Mouse (Mus musculus): ENCODE results near the gene Traf6. TPM values are rescaled to one million over a fixed set of nuclear protein-coding genes. Genes with fewer than 3 reads are reported as not detected.

Gene Traf6
- polyA plus RNA-seq, 1 experiment from 2014 or later = 10.5 TPM

GRCm38 (mm10) chr2:101665058-101665702 is 13.0 kb upstream of the Traf6 start:
- 0 out of 2 replicates have a peak, but pooled peaks cover 4% of the 10 kb centered on the region for H3K27me3 ChIP-seq
- H3K4me2 ChIP-seq = no peak overlapping the region
- no peak overlapping the region for H3K9ac ChIP-seq
- no peaks in the 10 kb centered on the region for H3K4me1 ChIP-seq
- no peak overlapping the region for H3K27ac ChIP-seq
- H3K36me3 ChIP-seq = no peaks in the 10 kb centered on the region
- no peak overlapping the region for H3K4me3 ChIP-seq
- H3K9me3 ChIP-seq = no peaks in the 10 kb centered on the region
- WGBS = 23% methylated on average over 9 of the region's 9 CpGs
- peak; percentile 63; the same call in 1 of the 2 replicates for ATAC-seq (ENCODE audit: insufficient number of reproducible peaks, low FRiP score, low TSS enrichment, low read depth)

GRCm38 (mm10) chr2:101665703-101666092 is 12.5 kb upstream of the Traf6 start:
- WGBS = 83% methylated on average over 3 of the region's 3 CpGs
- no peak overlapping the region for H3K4me2 ChIP-seq
- ATAC-seq (ENCODE audit: insufficient number of reproducible peaks, low FRiP score, low TSS enrichment, low read depth) = peak; percentile 4; the same call in 1 of the 2 replicates
- H3K4me1 ChIP-seq = no peaks in the 10 kb centered on the region
- H3K27ac ChIP-seq = no peak overlapping the region
- H3K9ac ChIP-seq = no peak overlapping the region
- no peak overlapping the region for H3K4me3 ChIP-seq
- H3K36me3 ChIP-seq = no peaks in the 10 kb centered on the region
- H3K27me3 ChIP-seq = 0 out of 2 replicates have a peak, but pooled peaks cover 4% of the 10 kb centered on the region
- H3K9me3 ChIP-seq = no peaks in the 10 kb centered on the region

GRCm38 (mm10) chr2:101668751-101669150 is 9.5 kb upstream of the Traf6 start:
- Histone ChIP-seq H3K27me3 (no peaks in the 10 kb centered on the region), H3K27ac (no peak overlapping the region), H3K9me3 (no peaks in the 10 kb centered on the region), H3K4me3 (no peak overlapping the region), H3K4me2 (no peak overlapping the region), H3K36me3 (no peaks in the 10 kb centered on the region), H3K9ac (no peak overlapping the region), H3K4me1 (no peaks in the 10 kb centered on the region)
- WGBS = 87% methylated on average over 3 of the region's 3 CpGs
- ATAC-seq (ENCODE audit: insufficient number of reproducible peaks, low FRiP score, low TSS enrichment, low read depth) = no peak

GRCm38 (mm10) chr2:101673547-101673946 is 4.7 kb upstream of the Traf6 start:
- no peak for ATAC-seq (ENCODE audit: insufficient number of reproducible peaks, low FRiP score, low TSS enrichment, low read depth)
- no peaks in the 10 kb centered on the region for H3K9me3 ChIP-seq
- H3K27me3 ChIP-seq = no peaks in the 10 kb centered on the region
- no peak overlapping the region for H3K9ac ChIP-seq
- 70% methylated on average over 3 of the region's 3 CpGs for WGBS
- H3K4me2 ChIP-seq = no peak overlapping the region
- no peak overlapping the region for H3K4me3 ChIP-seq
- H3K27ac ChIP-seq = 0 out of 2 replicates have a peak overlapping the region, but pooled peaks have one; percentile 43
- no peaks in the 10 kb centered on the region for H3K4me1 ChIP-seq
- H3K36me3 ChIP-seq = no peaks in the 10 kb centered on the region

GRCm38 (mm10) chr2:101679164-101679784 is 1.0 kb downstream of the Traf6 start:
- Histone ChIP-seq H3K9me3 (no peaks in the 10 kb centered on the region), H3K4me1 (peaks cover 7% of the 10 kb centered on the region), H3K27me3 (no peaks in the 10 kb centered on the region), H3K4me3 (peak overlapping the region; percentile 70), H3K9ac (peak overlapping the region; percentile 73; the same call in 1 of the 2 replicates), H3K27ac (no peak overlapping the region), H3K4me2 (peak overlapping the region; percentile 79), H3K36me3 (peaks cover under 1% of the 10 kb centered on the region; the same call in 1 of the 2 replicates)
- WGBS = 4% methylated on average over 15 of the region's 15 CpGs
- no peak for ATAC-seq (ENCODE audit: insufficient number of reproducible peaks, low FRiP score, low TSS enrichment, low read depth)

- WGBS = 85% methylated on average over 12 of the region's 12 CpGs
- Histone ChIP-seq H3K4me3 (no peak overlapping the region), H3K9ac (no peak overlapping the region), H3K4me1 (peaks cover 3% of the 10 kb centered on the region), H3K27me3 (no peaks in the 10 kb centered on the region), H3K4me2 (no peak overlapping the region), H3K27ac (no peak overlapping the region), H3K36me3 (peaks cover 31% of the 10 kb centered on the region), H3K9me3 (no peaks in the 10 kb centered on the region)
- no peak for ATAC-seq (ENCODE audit: insufficient number of reproducible peaks, low FRiP score, low TSS enrichment, low read depth)
These were observed 6.2 kb downstream of the Traf6 start for GRCm38 (mm10) chr2:101684421-101684820.

- H3K4me3 ChIP-seq = no peak overlapping the region
- H3K4me2 ChIP-seq = no peak overlapping the region
- no peak overlapping the region for H3K27ac ChIP-seq
- peaks cover 52% of the 10 kb centered on the region for H3K36me3 ChIP-seq
- no peaks in the 10 kb centered on the region for H3K4me1 ChIP-seq
- no peak for ATAC-seq (ENCODE audit: insufficient number of reproducible peaks, low FRiP score, low TSS enrichment, low read depth)
- H3K27me3 ChIP-seq = no peaks in the 10 kb centered on the region
- 84% methylated on average over 5 of the region's 5 CpGs for WGBS
- no peak overlapping the region for H3K9ac ChIP-seq
- H3K9me3 ChIP-seq = no peaks in the 10 kb centered on the region
These were observed 9.8 kb downstream of the Traf6 start for GRCm38 (mm10) chr2:101688011-101688410.

- Histone ChIP-seq H3K9ac (no peak overlapping the region), H3K4me2 (no peak overlapping the region), H3K4me3 (no peak overlapping the region), H3K27ac (no peak overlapping the region), H3K9me3 (no peaks in the 10 kb centered on the region), H3K36me3 (peaks cover 52% of the 10 kb centered on the region), H3K4me1 (no peaks in the 10 kb centered on the region), H3K27me3 (no peaks in the 10 kb centered on the region)
- ATAC-seq (ENCODE audit: insufficient number of reproducible peaks, low FRiP score, low TSS enrichment, low read depth) = no peak
- WGBS = 89% methylated on average over 9 of the region's 9 CpGs
These were observed 12.1 kb downstream of the Traf6 start for GRCm38 (mm10) chr2:101690252-101690827.

- no peaks in the 10 kb centered on the region for H3K9me3 ChIP-seq
- no peak for ATAC-seq (ENCODE audit: insufficient number of reproducible peaks, low FRiP score, low TSS enrichment, low read depth)
- H3K4me1 ChIP-seq = no peaks in the 10 kb centered on the region
- WGBS = 62% methylated on average over 4 of the region's 4 CpGs
- H3K36me3 ChIP-seq = peaks cover 61% of the 10 kb centered on the region
- H3K4me3 ChIP-seq = no peak overlapping the region
- no peaks in the 10 kb centered on the region for H3K27me3 ChIP-seq
- H3K27ac ChIP-seq = no peak overlapping the region
- no peak overlapping the region for H3K9ac ChIP-seq
- H3K4me2 ChIP-seq = no peak overlapping the region
These were observed 14.8 kb downstream of the Traf6 start for GRCm38 (mm10) chr2:101693043-101693442.

- H3K27me3 ChIP-seq = no peaks in the 10 kb centered on the region
- H3K36me3 ChIP-seq = peaks cover 61% of the 10 kb centered on the region
- no peak for ATAC-seq (ENCODE audit: insufficient number of reproducible peaks, low FRiP score, low TSS enrichment, low read depth)
- H3K4me2 ChIP-seq = no peak overlapping the region
- H3K4me1 ChIP-seq = no peaks in the 10 kb centered on the region
- H3K27ac ChIP-seq = no peak overlapping the region
- no peak overlapping the region for H3K9ac ChIP-seq
- WGBS = 53% methylated on average over 5 of the region's 5 CpGs
- no peak overlapping the region for H3K4me3 ChIP-seq
- no peaks in the 10 kb centered on the region for H3K9me3 ChIP-seq
These were observed 15.5 kb downstream of the Traf6 start for GRCm38 (mm10) chr2:101693577-101694215.

GRCm38 (mm10) chr2:101695584-101695983 is 17.4 kb downstream of the Traf6 start:
- H3K4me3 ChIP-seq = no peak overlapping the region
- no peaks in the 10 kb centered on the region for H3K9me3 ChIP-seq
- no peaks in the 10 kb centered on the region for H3K4me1 ChIP-seq
- no peak for ATAC-seq (ENCODE audit: insufficient number of reproducible peaks, low FRiP score, low TSS enrichment, low read depth)
- 91% methylated on average over 7 of the region's 7 CpGs for WGBS
- no peak overlapping the region for H3K9ac ChIP-seq
- H3K27me3 ChIP-seq = no peaks in the 10 kb centered on the region
- H3K27ac ChIP-seq = no peak overlapping the region
- H3K36me3 ChIP-seq = peaks cover 57% of the 10 kb centered on the region
- no peak overlapping the region for H3K4me2 ChIP-seq

GRCm38 (mm10) chr2:101699284-101699683 is 21.1 kb downstream of the Traf6 start:
- H3K4me3 ChIP-seq = no peak overlapping the region
- H3K27ac ChIP-seq = no peak overlapping the region
- peaks cover 36% of the 10 kb centered on the region for H3K36me3 ChIP-seq
- ATAC-seq (ENCODE audit: insufficient number of reproducible peaks, low FRiP score, low TSS enrichment, low read depth) = no peak
- no peaks in the 10 kb centered on the region for H3K9me3 ChIP-seq
- H3K9ac ChIP-seq = no peak overlapping the region
- no peaks in the 10 kb centered on the region for H3K4me1 ChIP-seq
- WGBS = 86% methylated on average over 4 of the region's 4 CpGs
- no peaks in the 10 kb centered on the region for H3K27me3 ChIP-seq
- H3K4me2 ChIP-seq = no peak overlapping the region

All from limb, embryonic 15.5 days (tissue).